Mouse (Mus musculus) cerebral cortex, adult 2 months (tissue): ENCODE results near the gene Ccn5.

Experiments used
- WGBS: fragments of 180-500 bp; shearing (Covaris S2); methylation state at CpG from one replicate; pipeline ENCODE4 v1.1.7; 2018; 5-methylcytosine and 5-hydroxymethylcytosine counted together

Ccn5 gene

GRCm38 (mm10) chr2:163842043-163842442 is 21.4 kb downstream of the Ccn5 start:
- 71% methylated on average over 4 of the region's 4 CpGs for WGBS

DNA sequence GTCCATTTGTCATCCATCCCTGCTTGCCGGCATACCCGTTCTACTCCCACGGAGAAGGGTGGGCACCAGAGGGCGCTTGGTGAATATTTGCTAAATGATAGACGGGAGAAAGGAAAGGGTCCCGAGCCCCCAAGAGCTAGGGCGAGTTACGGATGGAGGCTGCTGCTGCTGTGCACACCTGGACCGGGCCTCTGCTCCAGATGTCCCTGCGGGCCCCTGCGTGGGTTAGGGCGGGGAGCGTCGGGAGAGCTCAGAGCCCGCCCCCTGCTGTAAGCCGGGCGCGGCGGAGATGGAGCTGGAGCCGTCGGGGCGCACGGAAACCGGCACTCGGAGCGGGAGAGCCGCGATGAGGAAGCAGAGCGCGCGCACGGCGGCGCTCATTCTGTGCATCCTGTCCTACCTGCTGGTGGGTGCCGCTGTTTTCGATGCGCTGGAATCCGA is 32.8 kb downstream of the Ccn5 start, which contains the start of gene Kcnk15:
Gene Kcnk15 (plus strand): TSS at position 191 of the 441 bp plus-strand sequence.
- 3% methylated on average over 38 of the region's 38 CpGs for WGBS

DNA sequence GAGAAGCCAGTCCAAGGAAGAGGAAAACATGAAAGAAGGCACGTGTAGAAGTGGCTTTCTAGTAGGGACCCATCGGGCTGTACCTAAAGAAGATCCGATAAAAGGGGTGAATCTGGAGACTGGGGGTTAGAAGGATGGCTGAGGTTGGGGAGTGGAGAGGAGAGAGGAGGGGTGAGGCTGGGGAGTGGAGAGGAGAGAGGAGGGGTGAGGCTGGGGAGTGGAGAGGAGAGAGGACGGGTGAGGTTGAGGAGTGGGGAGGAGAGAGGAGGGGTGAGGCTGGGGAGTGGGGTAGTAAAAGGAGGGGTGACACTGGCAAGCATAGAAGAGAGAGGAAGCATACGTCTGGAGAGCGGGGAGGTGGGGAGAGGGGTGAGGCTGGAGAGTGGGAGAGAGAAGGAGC is 36.6 kb downstream of the Ccn5 start:
- WGBS: 80% methylated on average over 6 of the region's 6 CpGs

GRCm38 (mm10) chr2:163858254-163858947 is 37.7 kb downstream of the Ccn5 start:
- 12% methylated on average over 50 of the region's 50 CpGs for WGBS

- WGBS: 81% methylated on average over 5 of the region's 5 CpGs
Measured at GRCm38 (mm10) chr2:163865311-163865710, 44.6 kb downstream of the Ccn5 start.

DNA sequence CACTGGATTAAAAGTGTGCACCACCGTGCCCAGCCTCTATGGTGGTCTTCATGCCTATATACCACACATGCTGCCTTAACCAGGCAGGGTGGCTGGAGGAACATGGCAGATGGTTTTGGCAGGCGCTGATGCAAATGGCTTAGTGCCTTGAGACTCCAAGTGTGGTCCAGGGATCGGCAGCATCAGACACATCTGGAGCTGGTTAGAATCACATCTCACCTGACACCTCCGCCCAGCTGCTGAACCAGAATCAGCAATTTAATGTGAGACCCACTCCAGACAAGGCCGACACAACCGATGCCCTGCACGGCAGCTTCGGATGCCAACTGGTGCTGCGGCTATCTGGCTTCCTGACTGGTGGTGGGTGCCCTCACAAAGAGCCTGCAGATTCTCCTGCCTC is 45.4 kb downstream of the Ccn5 start:
- WGBS: 86% methylated on average over 9 of the region's 9 CpGs

GRCm38 (mm10) chr2:163869783-163870182 is 49.1 kb downstream of the Ccn5 start:
- WGBS: 59% methylated on average over 5 of the region's 5 CpGs

DNA sequence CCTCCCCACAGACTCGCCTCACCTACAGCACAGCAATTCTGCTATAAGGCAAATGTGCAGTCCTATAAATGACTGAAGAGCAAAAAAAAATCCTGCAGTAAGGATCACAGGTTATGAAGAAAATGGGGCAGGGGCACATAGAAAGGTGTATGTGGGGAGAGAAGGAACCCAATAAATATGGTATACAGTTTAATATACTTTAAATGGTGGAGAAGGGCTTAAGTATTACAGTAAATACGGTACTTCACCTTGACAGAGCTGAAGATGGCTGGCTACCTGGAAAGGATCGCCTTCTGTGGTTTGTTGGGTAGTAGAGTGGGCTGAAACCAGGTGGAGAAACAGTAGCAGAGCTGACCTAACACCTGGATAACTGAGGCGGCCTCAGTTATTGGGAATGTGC is 50.6 kb downstream of the Ccn5 start:
- WGBS: 82% methylated on average over 4 of the region's 4 CpGs

DNA sequence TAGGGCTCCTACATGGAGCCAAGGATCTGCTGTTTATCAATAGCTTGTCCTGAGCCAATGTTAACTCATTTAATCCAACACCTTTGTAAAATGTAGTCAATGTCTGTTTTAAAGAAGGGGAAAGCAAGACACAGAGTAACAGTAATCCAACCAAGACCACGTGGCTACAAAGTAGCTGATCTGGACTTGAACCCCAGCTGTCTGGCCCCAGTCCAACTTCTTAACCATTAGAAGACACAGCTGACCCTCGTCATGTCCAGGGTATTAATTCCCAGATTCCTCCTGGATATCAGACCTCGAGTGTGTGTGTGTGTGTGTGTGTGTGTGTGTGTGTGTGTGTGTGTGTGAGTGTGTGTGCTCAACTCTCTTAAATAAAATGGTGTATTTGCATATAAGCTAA is 51.2 kb downstream of the Ccn5 start:
- WGBS: 53% methylated on average over 3 of the region's 3 CpGs

DNA sequence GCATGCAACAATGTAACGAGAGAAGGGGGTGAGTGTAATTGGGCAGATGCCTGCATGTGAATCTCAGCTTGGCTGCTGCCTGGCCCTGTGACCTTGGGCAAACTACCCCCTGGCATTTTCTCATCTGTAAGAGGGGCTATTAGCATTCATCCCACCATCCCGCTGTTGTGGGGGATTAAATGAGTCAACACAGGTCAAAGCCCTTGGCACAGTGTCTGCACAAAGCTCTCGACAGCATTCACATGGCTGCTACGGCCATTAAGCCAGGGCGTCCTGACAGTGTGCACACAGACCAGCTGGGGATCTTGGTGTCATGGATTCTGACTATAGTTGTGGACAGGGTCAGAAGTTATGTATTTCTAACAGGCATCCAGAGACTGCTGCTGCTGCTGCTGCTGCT is 54.2 kb downstream of the Ccn5 start:
- 56% methylated on average over 5 of the region's 5 CpGs for WGBS

- 40% methylated on average over 7 of the region's 7 CpGs for WGBS
Measured at GRCm38 (mm10) chr2:163875484-163875883, 54.8 kb downstream of the Ccn5 start.

GRCm38 (mm10) chr2:163876830-163877498 is 56.3 kb downstream of the Ccn5 start:
- 28% methylated on average over 14 of the region's 14 CpGs for WGBS

GRCm38 (mm10) chr2:163880891-163881290 is 60.2 kb downstream of the Ccn5 start:
- 58% methylated on average over 6 of the region's 6 CpGs for WGBS
